Mouse (Mus musculus) kidney, adult 2 months (tissue): ENCODE results near the gene Spaca6.

Source experiments
- CTCF ChIP-seq: fragments of 200-500 bp; conservative IDR thresholded peaks from 2 replicates; pipeline ENCODE4 v1.5.1; 2011; ENCODE audit warnings: low read depth, mild to moderate bottlenecking, control low read depth, low read length, moderate library complexity, mixed read lengths; ENCODE audit not compliant: insufficient read depth, insufficient read length
- POLR2A ChIP-seq: fragments of 200-500 bp; IDR thresholded peaks from one replicate; pipeline ENCODE4 v1.6.1; 2011; ENCODE audit warnings: low read depth, low read length, control low read depth

- no peak for TF ChIP-seq POLR2A
- no peak for TF ChIP-seq CTCF
Measured at GRCm38 (mm10) chr17:17792578-17792977, 34.4 kb upstream of the Spaca6 start.
